Mouse (Mus musculus): Measurements from ENCODE around the gene Spred1. TPM values are rescaled to one million over a fixed set of nuclear protein-coding genes. Genes with fewer than 3 reads are reported as not detected.
"Not testable (repeated sequence)": the region's sequence is repeated elsewhere in the genome, so short reads cannot be mapped to it uniquely, and the experiment has no call there.

The Spred1 gene
- polyA plus RNA-seq, 1 experiment: 1.8 TPM

DNA sequence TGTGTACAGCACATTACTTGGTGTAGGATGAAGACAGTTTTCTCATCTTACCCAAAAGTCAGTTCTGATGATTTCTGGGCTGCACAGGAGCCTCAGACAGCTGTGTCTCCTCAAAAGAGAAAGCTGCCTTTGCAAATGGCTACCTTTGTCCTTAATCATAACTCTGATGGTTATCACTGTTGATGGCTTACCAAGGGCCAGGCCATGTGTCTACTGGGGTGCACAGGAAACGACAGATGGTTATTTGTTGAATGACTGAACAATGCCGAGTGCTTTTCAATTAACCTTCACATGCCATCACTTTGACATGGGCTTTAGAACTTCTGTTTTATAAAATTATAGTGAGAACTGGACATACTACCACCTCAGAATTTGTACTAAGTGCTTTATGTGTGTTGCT, 2.7 kb upstream of the Spred1 start:
- DNase-seq (ENCODE audit: low read depth, low spot score): no peak
- WGBS: 85% methylated on average over 2 of the region's 2 CpGs

DNA sequence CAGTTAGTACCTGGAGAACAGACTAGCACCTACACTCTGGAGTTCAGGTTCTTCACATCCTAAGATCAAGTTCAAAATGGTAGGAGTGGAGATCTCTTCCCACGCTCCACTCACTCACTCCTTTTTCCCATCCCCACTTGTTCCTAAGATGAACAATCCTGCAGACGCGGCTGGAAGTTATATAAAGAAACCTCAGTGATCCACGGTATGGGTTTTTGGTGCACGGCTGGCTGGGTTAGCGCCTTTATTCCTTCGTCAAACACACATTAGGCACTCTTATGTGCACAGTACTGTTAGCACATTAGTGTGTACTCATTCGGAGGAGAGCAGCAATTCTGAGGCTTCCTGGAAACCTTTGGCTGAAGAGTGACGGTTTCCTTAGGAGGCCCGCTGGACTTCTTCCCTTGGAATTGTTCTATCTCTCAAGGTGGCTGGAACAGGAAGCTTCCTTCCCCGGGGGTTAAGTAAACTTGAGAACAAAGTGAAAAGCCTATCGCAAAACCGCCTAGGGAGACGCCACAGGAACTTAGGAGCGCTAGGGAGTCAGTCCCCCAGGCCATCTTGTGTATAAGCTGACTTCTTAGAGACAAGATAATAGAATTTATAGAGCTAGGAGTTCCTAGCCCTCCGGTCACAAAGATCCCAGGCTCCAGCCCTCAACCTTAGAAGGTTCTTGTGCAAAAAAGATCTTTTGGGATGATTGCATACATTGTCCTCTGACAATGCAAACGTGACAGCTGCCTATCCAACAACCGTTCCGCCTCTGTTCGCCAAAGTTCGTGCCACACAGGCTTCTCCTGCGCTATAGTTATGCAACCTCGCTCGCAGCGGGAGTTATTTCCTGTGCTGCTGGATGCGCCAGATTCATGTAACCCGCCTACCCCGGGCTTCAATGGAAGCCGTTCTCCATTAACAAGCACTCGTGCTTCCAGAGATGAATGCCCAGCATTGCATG, 1.6 kb upstream of the Spred1 start:
- no peak for DNase-seq (ENCODE audit: low read depth, low spot score)
- 11% methylated on average over 30 of the region's 30 CpGs for WGBS

DNA sequence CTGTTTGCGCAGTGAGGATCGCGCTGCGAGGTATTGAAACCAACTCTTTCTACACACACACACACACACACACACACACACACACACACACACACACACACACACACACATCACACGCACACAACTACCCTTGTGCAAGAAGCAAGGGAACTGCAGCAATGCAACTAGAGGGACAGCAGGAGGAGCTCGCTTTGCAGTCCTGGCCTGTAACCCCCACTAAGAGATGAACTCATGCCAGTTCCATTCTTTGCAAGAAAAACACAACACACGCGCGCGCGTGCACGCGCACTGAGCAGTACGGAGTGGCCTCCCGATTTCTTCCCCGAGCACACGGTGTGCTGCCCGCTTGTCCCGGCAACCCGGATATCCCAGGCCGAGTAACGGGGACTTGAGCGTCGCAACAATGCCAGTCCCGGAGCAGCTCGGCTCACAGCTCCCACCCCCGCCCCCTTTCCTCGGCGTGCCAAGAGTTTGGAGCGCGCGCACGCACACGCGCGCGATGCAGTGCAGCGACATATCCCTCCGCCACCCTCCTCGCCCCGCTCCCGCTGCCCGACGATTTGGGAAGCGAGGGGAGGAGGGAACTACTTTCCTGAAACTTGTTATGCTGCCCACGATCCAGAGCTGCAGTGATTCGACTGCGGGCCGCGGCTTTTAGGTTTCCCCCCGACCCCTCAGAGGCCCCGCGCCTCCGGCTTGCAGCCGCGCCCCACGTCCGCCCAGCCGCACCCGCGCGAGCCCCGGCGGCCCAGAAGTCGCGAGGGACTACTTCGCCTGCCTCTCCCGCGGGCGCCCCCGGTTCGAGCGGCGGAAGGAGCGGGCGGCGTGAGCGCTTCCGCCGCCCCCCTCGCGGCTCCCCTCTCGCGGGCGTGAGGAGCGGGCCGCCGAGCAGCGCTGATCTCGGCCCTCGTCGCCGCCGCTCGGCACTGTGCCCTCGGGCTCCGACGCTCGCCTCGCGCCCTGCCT, 645 bp upstream of the Spred1 start:
- under 1% methylated on average over 101 of the region's 101 CpGs for WGBS
- DNase-seq (ENCODE audit: low read depth, low spot score): peak; percentile 58

- under 1% methylated on average over 19 of the region's 19 CpGs for WGBS
- no peak for DNase-seq (ENCODE audit: low read depth, low spot score)
Observed at GRCm38 (mm10) chr2:117121984-117122605, 921 bp downstream of the Spred1 start.

DNA sequence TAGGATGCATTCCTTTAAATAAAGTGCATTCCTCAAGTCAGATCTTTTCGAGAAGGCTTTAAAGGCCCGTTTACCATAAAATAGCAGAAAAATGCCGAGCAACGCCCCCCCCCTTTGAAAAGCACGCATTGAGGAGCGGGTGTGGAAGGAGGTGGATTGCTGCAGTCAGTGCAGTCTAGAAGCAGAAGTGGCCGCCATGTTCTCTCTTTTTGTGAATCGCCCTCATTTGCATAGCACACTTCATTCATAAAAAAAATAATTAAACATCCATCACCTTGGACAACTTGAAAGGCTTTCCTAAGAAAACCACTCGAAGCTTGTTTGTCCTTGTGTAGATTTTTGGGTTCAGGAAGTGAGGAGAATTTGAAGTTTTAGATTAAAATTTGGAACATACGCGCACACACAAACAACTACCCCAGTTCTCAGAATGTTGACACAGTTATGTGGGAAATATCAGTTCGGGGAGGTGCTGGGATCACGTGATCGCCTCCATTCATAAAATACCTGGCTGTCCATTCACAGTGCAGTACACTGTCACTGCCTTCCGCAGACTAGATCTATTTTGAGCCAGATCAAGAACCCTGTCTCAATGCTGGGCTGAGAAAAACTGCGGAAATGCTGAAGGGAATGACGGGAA, 1.6 kb downstream of the Spred1 start:
- peak; percentile 66 for DNase-seq (ENCODE audit: low read depth, low spot score)
- WGBS: under 1% methylated on average over 17 of the region's 17 CpGs

DNA sequence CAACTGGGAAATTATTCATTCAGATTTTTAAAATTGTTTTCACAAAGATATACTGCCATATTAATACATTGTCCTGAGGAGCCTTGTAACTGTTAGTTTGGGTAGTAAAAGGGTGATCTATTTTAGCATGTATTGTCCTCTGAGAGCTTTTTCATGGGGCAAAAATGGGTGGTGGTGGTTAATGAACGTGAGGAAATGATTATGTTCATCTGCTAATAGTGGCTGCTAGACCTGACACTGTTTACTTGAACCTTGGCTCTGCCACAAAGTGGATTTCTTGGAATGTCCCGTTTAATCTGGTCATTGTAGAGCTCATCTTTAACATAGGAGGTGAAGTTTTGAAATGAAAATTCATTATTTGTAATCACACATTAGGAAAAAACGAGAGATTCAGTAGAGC, 2.5 kb downstream of the Spred1 start:
- DNase-seq (ENCODE audit: low read depth, low spot score): no peak
- WGBS: 21% methylated on average over 3 of the region's 3 CpGs

DNA sequence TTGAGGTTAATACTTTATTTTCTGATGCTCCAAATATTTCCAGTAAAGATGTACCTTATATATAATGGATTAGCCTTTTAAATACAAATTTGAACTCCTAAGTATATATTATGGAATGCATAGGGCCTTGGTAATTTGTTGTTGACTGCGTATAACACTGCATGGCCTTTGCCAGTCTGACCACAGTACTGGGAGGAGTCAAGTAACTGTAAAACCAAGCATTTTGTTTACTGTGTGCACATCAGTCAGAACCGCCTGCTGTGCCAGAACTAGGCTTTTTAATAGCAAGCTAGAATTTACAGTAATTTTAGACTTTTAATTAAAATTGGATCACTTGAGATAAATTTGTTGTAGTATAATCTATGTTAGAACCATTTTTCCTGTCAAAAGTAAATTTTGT, 3.7 kb downstream of the Spred1 start:
- WGBS: 43% methylated on average over 2 of the region's 2 CpGs
- DNase-seq (ENCODE audit: low read depth, low spot score): no peak

DNA sequence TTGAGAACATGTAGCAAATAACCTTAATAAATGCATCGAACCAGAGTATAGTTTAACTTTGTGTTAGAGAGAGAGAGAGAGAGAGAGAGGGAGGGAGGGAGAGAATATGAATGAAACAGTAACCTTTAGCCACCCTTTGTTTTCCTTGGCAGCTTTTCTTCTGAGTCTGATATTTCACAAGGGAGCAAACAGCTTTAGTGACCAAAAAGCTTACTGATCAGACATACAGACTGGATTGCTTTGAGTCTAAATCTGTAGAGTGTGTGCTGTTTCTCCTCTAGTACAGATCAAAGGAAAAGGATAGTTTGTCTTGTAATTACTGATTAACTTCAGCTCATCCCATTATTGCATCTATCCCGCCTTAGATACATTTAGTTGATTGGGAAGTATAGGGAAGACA, 8.0 kb downstream of the Spred1 start:
- WGBS: 21% methylated on average over 2 of the region's 2 CpGs
- no peak for DNase-seq (ENCODE audit: low read depth, low spot score)

DNA sequence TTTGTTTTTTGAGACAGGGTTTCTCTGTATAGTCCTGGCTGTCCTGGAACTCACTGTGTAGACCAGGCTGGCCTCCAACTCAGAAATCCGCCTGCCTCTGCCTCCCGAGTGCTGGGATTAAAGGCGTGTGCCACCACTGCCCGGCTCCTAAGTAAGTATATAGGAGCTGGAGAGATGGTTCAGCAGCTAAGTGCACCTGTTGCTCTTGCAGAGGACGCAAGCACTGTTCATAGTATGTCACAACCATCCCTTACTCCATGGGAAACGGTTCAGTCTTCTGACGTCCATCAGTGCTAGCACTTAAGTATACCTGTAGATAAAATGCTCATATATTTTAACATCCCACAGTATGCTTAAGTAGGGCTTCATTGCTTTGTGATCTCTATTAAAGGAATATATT, 9.9 kb downstream of the Spred1 start:
- 89% methylated on average over 7 of the region's 7 CpGs for WGBS
- not testable (repeated sequence) for DNase-seq (ENCODE audit: low read depth, low spot score)

DNA sequence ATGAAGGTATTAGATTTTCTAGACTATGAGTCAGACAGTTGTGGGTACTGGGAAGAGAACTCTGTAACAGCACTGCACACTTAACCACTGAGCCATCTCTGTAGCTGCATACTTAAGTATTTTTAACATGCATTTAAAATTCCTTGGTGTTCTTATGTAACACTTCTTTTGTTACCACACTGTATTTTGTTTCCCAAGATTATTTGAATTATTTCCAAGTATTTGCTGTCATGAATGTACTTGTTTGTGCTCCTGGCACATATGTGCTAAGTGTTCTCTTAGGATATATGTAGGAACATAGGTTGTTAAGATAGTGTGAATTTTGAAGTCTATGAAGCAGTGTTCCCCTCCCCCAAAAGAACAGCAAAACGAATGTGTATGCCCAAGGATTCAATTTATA, 10.7 kb downstream of the Spred1 start:
- DNase-seq (ENCODE audit: low read depth, low spot score): no peak
- WGBS: 63% methylated on average over 1 of the region's 1 CpGs

GRCm38 (mm10) chr2:117133541-117133940, 12.4 kb downstream of the Spred1 start:
- no peak for DNase-seq (ENCODE audit: low read depth, low spot score)
- WGBS: 67% methylated on average over 2 of the region's 2 CpGs

DNA sequence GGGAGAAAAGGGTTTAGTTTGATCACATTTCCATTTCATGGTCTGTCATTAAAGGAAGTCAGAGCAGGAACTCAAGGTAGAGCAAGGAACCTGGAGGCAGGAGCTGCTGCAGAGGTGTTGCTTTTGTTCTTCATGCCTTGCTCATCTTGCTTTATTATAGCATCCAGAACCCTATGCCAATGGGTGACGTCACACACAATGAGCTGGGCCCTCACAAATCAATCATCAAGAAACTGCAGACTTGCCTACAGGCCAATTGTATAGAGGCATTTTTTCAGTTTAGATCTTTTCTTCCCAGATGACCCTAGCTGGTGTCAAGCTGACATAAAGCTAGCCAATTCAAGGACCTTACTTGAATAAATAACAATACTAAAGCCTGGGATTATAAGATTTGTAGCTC, 16.6 kb downstream of the Spred1 start:
- no peak for DNase-seq (ENCODE audit: low read depth, low spot score)
- 39% methylated on average over 1 of the region's 1 CpGs for WGBS

DNA sequence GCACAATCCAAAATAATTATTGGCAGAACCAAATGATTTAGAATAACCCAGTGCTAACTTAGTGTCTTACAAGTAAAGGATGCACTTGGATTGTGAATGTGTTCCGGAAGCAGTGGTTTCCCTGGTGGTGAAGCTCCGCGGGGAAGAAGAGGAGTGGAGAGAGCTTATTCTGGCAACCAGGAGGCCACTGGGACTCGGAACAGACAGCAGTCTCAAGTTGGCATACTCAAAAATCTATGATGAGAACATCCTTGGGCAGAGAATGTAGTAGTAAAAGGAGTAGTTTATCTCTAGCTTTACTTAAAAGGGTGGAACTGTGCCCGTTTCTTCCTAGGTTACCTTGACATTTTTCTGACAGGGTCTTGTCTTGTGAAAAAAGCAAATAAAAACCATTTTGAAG, 17.8 kb downstream of the Spred1 start:
- DNase-seq (ENCODE audit: low read depth, low spot score): no peak
- 81% methylated on average over 5 of the region's 5 CpGs for WGBS

- WGBS: 56% methylated on average over 1 of the region's 1 CpGs
Observed at GRCm38 (mm10) chr2:117139977-117140376, 18.8 kb downstream of the Spred1 start.

DNA sequence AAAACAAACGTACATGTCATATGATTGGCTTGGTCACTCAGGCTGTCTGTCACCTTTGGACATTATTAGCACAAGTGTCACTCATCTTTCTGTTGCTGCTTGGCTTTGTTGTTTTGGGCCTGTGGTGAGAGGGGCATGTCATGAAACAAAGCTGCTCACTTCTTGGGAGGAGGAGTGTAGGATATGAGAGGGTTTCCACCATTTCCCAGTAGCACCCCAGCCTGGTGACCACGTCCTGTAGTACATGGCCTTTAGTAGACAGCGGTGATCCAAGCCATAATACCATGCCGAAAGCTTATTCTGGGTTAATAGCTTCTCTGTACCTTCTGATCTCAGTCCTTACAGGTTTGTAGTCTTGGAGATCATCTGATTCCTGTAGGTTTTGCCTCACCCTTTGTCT, 21.9 kb downstream of the Spred1 start:
- WGBS: 87% methylated on average over 4 of the region's 4 CpGs
- DNase-seq (ENCODE audit: low read depth, low spot score): no peak

More at GRCm38 (mm10) chr2:117139977-117140376, 18.8 kb downstream of the Spred1 start:
- no peak for DNase-seq (ENCODE audit: low read depth, low spot score)

- WGBS: 65% methylated on average over 2 of the region's 2 CpGs
- no peak for DNase-seq (ENCODE audit: low read depth, low spot score)
Observed at GRCm38 (mm10) chr2:117146026-117146425, 24.9 kb downstream of the Spred1 start.

DNA sequence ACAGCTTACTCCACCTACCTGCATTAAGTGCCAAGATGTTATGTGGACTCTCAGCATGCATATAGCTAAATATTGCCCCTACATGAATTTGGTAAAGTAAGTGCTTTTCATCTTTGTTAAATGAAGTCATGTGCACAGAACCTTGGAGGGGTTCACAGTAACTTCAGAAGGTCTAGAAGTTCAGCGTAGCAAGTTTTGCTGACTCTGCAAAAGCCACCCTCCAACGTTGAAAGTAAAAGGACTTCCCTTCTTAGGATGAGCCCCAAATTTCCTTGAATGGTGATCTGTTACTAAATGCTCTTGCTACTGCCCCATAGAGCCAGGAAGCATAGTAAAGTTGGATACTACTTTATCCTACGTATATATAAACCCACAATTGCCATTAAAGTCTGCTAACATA, 25.4 kb downstream of the Spred1 start:
- DNase-seq (ENCODE audit: low read depth, low spot score): no peak
- WGBS: 76% methylated on average over 3 of the region's 3 CpGs

DNA sequence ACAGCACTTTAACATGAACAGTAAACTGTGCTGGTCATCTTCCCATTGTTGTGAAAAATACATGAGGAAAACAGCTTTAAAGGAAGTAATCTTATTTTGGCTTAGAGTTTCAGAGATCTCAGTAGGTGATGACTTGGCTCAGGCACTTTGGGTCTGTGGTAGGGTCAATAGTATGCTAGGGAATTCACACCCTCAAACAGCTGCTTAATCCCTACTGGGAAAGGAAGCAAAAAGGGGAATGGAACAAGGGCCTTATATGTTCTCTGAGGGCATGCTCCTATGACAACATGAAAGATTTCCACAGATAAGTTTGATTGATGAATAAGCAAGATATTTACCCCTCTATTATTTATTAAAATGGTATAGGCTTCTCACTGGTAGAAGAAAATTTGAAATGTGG, 31.0 kb downstream of the Spred1 start:
- no peak for DNase-seq (ENCODE audit: low read depth, low spot score)

DNA sequence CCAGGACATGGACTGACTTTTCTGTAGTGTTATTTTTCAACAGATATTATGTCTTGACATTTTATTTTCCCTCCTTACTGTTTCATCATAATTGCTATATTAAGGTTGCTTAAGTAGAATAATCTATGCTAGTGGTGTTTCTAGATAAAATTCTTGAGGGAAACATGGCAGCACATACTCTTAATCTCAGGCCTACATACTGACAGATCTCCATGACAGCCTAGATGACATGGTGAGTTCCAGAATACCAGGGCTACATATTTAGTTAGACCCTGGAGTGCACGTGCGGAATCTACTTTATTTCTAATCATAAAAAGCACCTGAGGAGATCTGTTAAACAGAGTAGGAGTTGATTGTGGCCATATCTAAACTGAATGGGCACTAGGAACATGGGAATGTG, 47.2 kb downstream of the Spred1 start:
- WGBS: 85% methylated on average over 2 of the region's 2 CpGs
- no peak for DNase-seq (ENCODE audit: low read depth, low spot score)

DNA sequence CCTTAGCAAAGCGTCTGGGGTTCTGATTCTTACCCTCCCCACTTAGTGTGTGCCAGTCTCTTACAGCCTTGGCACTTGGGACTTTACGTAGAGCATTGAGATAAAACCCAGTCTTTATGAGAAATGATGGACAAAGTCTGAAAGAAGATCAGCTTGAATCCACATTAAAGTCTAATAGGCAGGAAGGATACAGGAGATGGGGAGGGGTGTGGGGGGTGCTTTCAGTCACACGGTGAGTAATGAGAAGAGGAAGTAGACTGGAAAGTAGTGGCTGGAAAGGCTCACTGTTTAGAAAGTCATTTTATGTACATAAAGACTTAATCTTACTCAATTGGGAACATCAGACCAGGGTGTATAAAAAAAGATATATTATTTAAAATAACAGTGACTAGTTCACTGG, 47.9 kb downstream of the Spred1 start:
- WGBS: 72% methylated on average over 3 of the region's 3 CpGs
- no peak for DNase-seq (ENCODE audit: low read depth, low spot score)

All from large intestine, adult 2 months (tissue).